18 mouse cellular contexts compared by ENCODE assay signal in genomic region chr7:142959752-142960151, GRCm38 (mm10). TPM values are rescaled to one million over a fixed set of nuclear protein-coding genes. Genes with fewer than 3 reads are reported as not detected.
"Had no signal": no experiment of that assay in that cellular context is flagged by ENCODE, and none has a peak within 500 bp of the region (broad histone marks: within the 10 kb centered on the region; RNA-seq: fewer than 3 reads in every experiment).

No protein-coding gene starts in this region.

- H3K9ac ChIP-seq: liver, embryonic 14.5 days; lung, embryonic 14.5 days; midbrain, embryonic 15.5 days; neural tube, embryonic 13.5 days; neural tube, embryonic 15.5 days had no signal

- ATAC-seq: midbrain, embryonic 15.5 days had no signal

- H3K9me3 ChIP-seq: midbrain, embryonic 15.5 days; neural tube, embryonic 13.5 days; neural tube, embryonic 15.5 days had no signal

- H3K27ac ChIP-seq: liver, embryonic 14.5 days; midbrain, embryonic 15.5 days; neural tube, embryonic 13.5 days; neural tube, embryonic 15.5 days had no signal

- H3K4me3 ChIP-seq: midbrain, embryonic 15.5 days; myocyte; neural tube, embryonic 13.5 days; neural tube, embryonic 15.5 days had no signal

- H3K36me3 ChIP-seq: midbrain, embryonic 15.5 days; neural tube, embryonic 13.5 days; neural tube, embryonic 15.5 days had no signal

- DNase-seq: lung, adult 18-20 months; lung, embryonic 14.5 days; lung, postnatal 10 days; lung, postnatal 4 days; retina, postnatal 1 day; right cerebral cortex, adult 18-20 months; right cerebral cortex, postnatal 25 days; right cerebral cortex, postnatal 4 days; spleen, adult 18-20 months; thymus, adult 18-20 months; thymus, postnatal 14 days; thymus, postnatal 4 days had no signal

- H3K4me2 ChIP-seq: lung, embryonic 14.5 days; midbrain, embryonic 11.5 days; midbrain, embryonic 15.5 days; neural tube, embryonic 13.5 days; neural tube, embryonic 15.5 days had no signal

- H3K4me1 ChIP-seq: midbrain, embryonic 15.5 days; neural tube, embryonic 15.5 days had no signal

RNA-seq across cellular contexts. Expression of gene Ascl2, which starts 9.3 kb away (rescaled TPM):
- polyA plus RNA-seq: myocyte had no signal

RNA-seq across cellular contexts. Expression of gene Th, which starts 28.8 kb away (rescaled TPM):
- polyA plus RNA-seq: myocyte had no signal
